Mouse (Mus musculus): ENCODE results near the gene Cysrt1. TPM values are rescaled to one million over a fixed set of nuclear protein-coding genes. Genes with fewer than 3 reads are reported as not detected.
A peak's percentile ranks its signal among the peaks of the same experiment; 100 is the strongest.

Gene Cysrt1
- polyA plus RNA-seq, 1 experiment from 2014 or later = not detected

- no peaks in the 10 kb centered on the region for H3K36me3 ChIP-seq (ENCODE audit: control insufficient read depth, insufficient read depth, low read length)
- H3K4me2 ChIP-seq (ENCODE audit: low read depth) = peak overlapping the region; percentile 54
- ATAC-seq (ENCODE audit: insufficient read depth, low FRiP score, low TSS enrichment) = no peak
- no peak for DNase-seq (ENCODE audit: low spot score)
- peak overlapping the region; percentile 70; the same call in 1 of the 2 replicates for H3K9ac ChIP-seq (ENCODE audit: low read length)
- WGBS = 83% methylated on average over 8 of the region's 8 CpGs
- H3K27me3 ChIP-seq (ENCODE audit: control insufficient read depth, insufficient read depth, low read length) = no peaks in the 10 kb centered on the region
- H3K4me3 ChIP-seq (ENCODE audit: low read depth, low read length) = peak overlapping the region; percentile 78; the same call in 1 of the 2 replicates
- H3K9me3 ChIP-seq (ENCODE audit: control insufficient read depth, low read length) = no peaks in the 10 kb centered on the region
- H3K27ac ChIP-seq (ENCODE audit: low read depth, low read length) = peak overlapping the region; percentile 89; the same call in 1 of the 2 replicates
- H3K4me1 ChIP-seq (ENCODE audit: control insufficient read depth, insufficient read depth, low read length) = peaks cover 11% of the 10 kb centered on the region
Measured at GRCm38 (mm10) chr2:25225811-25226379, 16.4 kb downstream of the Cysrt1 start.

- peak; percentile 98 for DNase-seq (ENCODE audit: low spot score)
Measured at GRCm38 (mm10) chr2:25224766-25225752, 17.2 kb downstream of the Cysrt1 start.

GRCm38 (mm10) chr2:25224492-25224765 lies 17.8 kb downstream of the Cysrt1 start, which contains the start of gene Tubb4b:
Gene Tubb4b, minus strand, starts transcription at chr2:25224702.
- Histone ChIP-seq H3K4me1 (ENCODE audit: control insufficient read depth, insufficient read depth, low read length) (peaks cover 11% of the 10 kb centered on the region), H3K27ac (ENCODE audit: low read depth, low read length) (peak within 1 kb of the TSS; percentile 89), H3K9me3 (ENCODE audit: control insufficient read depth, low read length) (no peaks in the 10 kb centered on the region), H3K9ac (ENCODE audit: low read length) (peak within 1 kb of the TSS; percentile 76), H3K27me3 (ENCODE audit: control insufficient read depth, insufficient read depth, low read length) (no peaks in the 10 kb centered on the region), H3K36me3 (ENCODE audit: control insufficient read depth, insufficient read depth, low read length) (no peaks in the 10 kb centered on the region), H3K4me3 (ENCODE audit: low read depth, low read length) (peak within 1 kb of the TSS; percentile 78), H3K4me2 (ENCODE audit: low read depth) (peak within 1 kb of the TSS; percentile 79)
- DNase-seq (ENCODE audit: low spot score) (no peak), ATAC-seq (ENCODE audit: insufficient read depth, low FRiP score, low TSS enrichment) (no peak)
- 0% methylated on average over 17 of the region's 17 CpGs for WGBS

More at GRCm38 (mm10) chr2:25224766-25225752, 17.2 kb downstream of the Cysrt1 start:
- Histone ChIP-seq H3K4me3 (ENCODE audit: low read depth, low read length) (peak overlapping the region; percentile 78), H3K36me3 (ENCODE audit: control insufficient read depth, insufficient read depth, low read length) (no peaks in the 10 kb centered on the region), H3K27ac (ENCODE audit: low read depth, low read length) (peak overlapping the region; percentile 89), H3K9ac (ENCODE audit: low read length) (peak overlapping the region; percentile 70), H3K4me1 (ENCODE audit: control insufficient read depth, insufficient read depth, low read length) (peaks cover 11% of the 10 kb centered on the region), H3K27me3 (ENCODE audit: control insufficient read depth, insufficient read depth, low read length) (no peaks in the 10 kb centered on the region), H3K4me2 (ENCODE audit: low read depth) (peak overlapping the region; percentile 54), H3K9me3 (ENCODE audit: control insufficient read depth, low read length) (no peaks in the 10 kb centered on the region)
- 2% methylated on average over 39 of the region's 41 CpGs for WGBS
- peak; percentile 96 for ATAC-seq (ENCODE audit: insufficient read depth, low FRiP score, low TSS enrichment)

GRCm38 (mm10) chr2:25223681-25224491 lies 18.4 kb downstream of the Cysrt1 start:
- no peak for DNase-seq (ENCODE audit: low spot score)
- Histone ChIP-seq H3K9ac (ENCODE audit: low read length) (peak overlapping the region; percentile 76), H3K4me2 (ENCODE audit: low read depth) (peak overlapping the region; percentile 79), H3K9me3 (ENCODE audit: control insufficient read depth, low read length) (no peaks in the 10 kb centered on the region), H3K36me3 (ENCODE audit: control insufficient read depth, insufficient read depth, low read length) (no peaks in the 10 kb centered on the region), H3K4me1 (ENCODE audit: control insufficient read depth, insufficient read depth, low read length) (peaks cover 11% of the 10 kb centered on the region), H3K27me3 (ENCODE audit: control insufficient read depth, insufficient read depth, low read length) (no peaks in the 10 kb centered on the region), H3K4me3 (ENCODE audit: low read depth, low read length) (peak overlapping the region; percentile 78), H3K27ac (ENCODE audit: low read depth, low read length) (peak overlapping the region; percentile 78)
- 5% methylated on average over 37 of the region's 53 CpGs for WGBS
- ATAC-seq (ENCODE audit: insufficient read depth, low FRiP score, low TSS enrichment) = peak; percentile 21

- 73% methylated on average over 5 of the region's 5 CpGs for WGBS
- H3K27me3 ChIP-seq (ENCODE audit: control insufficient read depth, insufficient read depth, low read length) = no peaks in the 10 kb centered on the region
- H3K4me1 ChIP-seq (ENCODE audit: control insufficient read depth, insufficient read depth, low read length) = peaks cover 11% of the 10 kb centered on the region
- no peak overlapping the region for H3K9ac ChIP-seq (ENCODE audit: low read length)
- H3K4me2 ChIP-seq (ENCODE audit: low read depth) = no peak overlapping the region
- H3K27ac ChIP-seq (ENCODE audit: low read depth, low read length) = no peak overlapping the region
- H3K4me3 ChIP-seq (ENCODE audit: low read depth, low read length) = no peak overlapping the region
- no peaks in the 10 kb centered on the region for H3K36me3 ChIP-seq (ENCODE audit: control insufficient read depth, insufficient read depth, low read length)
- ATAC-seq (ENCODE audit: insufficient read depth, low FRiP score, low TSS enrichment) (no peak), DNase-seq (ENCODE audit: low spot score) (no peak)
- no peaks in the 10 kb centered on the region for H3K9me3 ChIP-seq (ENCODE audit: control insufficient read depth, low read length)
Measured at GRCm38 (mm10) chr2:25221331-25221772, 20.9 kb downstream of the Cysrt1 start.

- ATAC-seq (ENCODE audit: insufficient read depth, low FRiP score, low TSS enrichment) = no peak
- Histone ChIP-seq H3K36me3 (ENCODE audit: control insufficient read depth, insufficient read depth, low read length) (no peaks in the 10 kb centered on the region), H3K9me3 (ENCODE audit: control insufficient read depth, low read length) (no peaks in the 10 kb centered on the region), H3K4me1 (ENCODE audit: control insufficient read depth, insufficient read depth, low read length) (peaks cover 3% of the 10 kb centered on the region; the same call in 1 of the 2 replicates), H3K9ac (ENCODE audit: low read length) (no peak within 1 kb of the TSS), H3K27ac (ENCODE audit: low read depth, low read length) (no peak within 1 kb of the TSS), H3K4me2 (ENCODE audit: low read depth) (no peak within 1 kb of the TSS), H3K4me3 (ENCODE audit: low read depth, low read length) (no peak within 1 kb of the TSS), H3K27me3 (ENCODE audit: control insufficient read depth, insufficient read depth, low read length) (no peaks in the 10 kb centered on the region)
- no peak for DNase-seq (ENCODE audit: low spot score)
Measured at GRCm38 (mm10) chr2:25218445-25218844, 23.8 kb downstream of the Cysrt1 start, which contains the start of gene Fam166a. Gene Fam166a, plus strand, starts transcription at chr2:25218745.

- H3K9ac ChIP-seq (ENCODE audit: low read length) = no peak overlapping the region
- ATAC-seq (ENCODE audit: insufficient read depth, low FRiP score, low TSS enrichment) (no peak), DNase-seq (ENCODE audit: low spot score) (no peak)
- H3K36me3 ChIP-seq (ENCODE audit: control insufficient read depth, insufficient read depth, low read length) = no peaks in the 10 kb centered on the region
- H3K4me3 ChIP-seq (ENCODE audit: low read depth, low read length) = no peak overlapping the region
- no peaks in the 10 kb centered on the region for H3K27me3 ChIP-seq (ENCODE audit: control insufficient read depth, insufficient read depth, low read length)
- no peak overlapping the region for H3K4me2 ChIP-seq (ENCODE audit: low read depth)
- H3K27ac ChIP-seq (ENCODE audit: low read depth, low read length) = no peak overlapping the region
- no peaks in the 10 kb centered on the region for H3K4me1 ChIP-seq (ENCODE audit: control insufficient read depth, insufficient read depth, low read length)
- H3K9me3 ChIP-seq (ENCODE audit: control insufficient read depth, low read length) = no peaks in the 10 kb centered on the region
- WGBS = 60% methylated on average over 2 of the region's 2 CpGs
Measured at GRCm38 (mm10) chr2:25217666-25218065, 24.6 kb downstream of the Cysrt1 start.

- H3K4me3 ChIP-seq (ENCODE audit: low read depth, low read length) = no peak within 1 kb of the TSS
- 85% methylated on average over 3 of the region's 3 CpGs for WGBS
- no peak for ATAC-seq (ENCODE audit: insufficient read depth, low FRiP score, low TSS enrichment)
- no peak within 1 kb of the TSS for H3K9ac ChIP-seq (ENCODE audit: low read length)
- H3K4me1 ChIP-seq (ENCODE audit: control insufficient read depth, insufficient read depth, low read length) = peaks cover 10% of the 10 kb centered on the region
- no peaks in the 10 kb centered on the region for H3K27me3 ChIP-seq (ENCODE audit: control insufficient read depth, insufficient read depth, low read length)
- no peaks in the 10 kb centered on the region for H3K9me3 ChIP-seq (ENCODE audit: control insufficient read depth, low read length)
- no peak within 1 kb of the TSS for H3K4me2 ChIP-seq (ENCODE audit: low read depth)
- H3K27ac ChIP-seq (ENCODE audit: low read depth, low read length) = no peak within 1 kb of the TSS
- no peaks in the 10 kb centered on the region for H3K36me3 ChIP-seq (ENCODE audit: control insufficient read depth, insufficient read depth, low read length)
- DNase-seq (ENCODE audit: low spot score) = no peak
Measured at GRCm38 (mm10) chr2:25214444-25214843, 27.8 kb downstream of the Cysrt1 start, which contains the start of gene Stpg3. Gene Stpg3, minus strand, starts transcription at chr2:25214637.

All from neural tube, embryonic 11.5 days (tissue).